Mouse (Mus musculus): Measurements from ENCODE around the gene Map2k5.

Map2k5 gene

DNA sequence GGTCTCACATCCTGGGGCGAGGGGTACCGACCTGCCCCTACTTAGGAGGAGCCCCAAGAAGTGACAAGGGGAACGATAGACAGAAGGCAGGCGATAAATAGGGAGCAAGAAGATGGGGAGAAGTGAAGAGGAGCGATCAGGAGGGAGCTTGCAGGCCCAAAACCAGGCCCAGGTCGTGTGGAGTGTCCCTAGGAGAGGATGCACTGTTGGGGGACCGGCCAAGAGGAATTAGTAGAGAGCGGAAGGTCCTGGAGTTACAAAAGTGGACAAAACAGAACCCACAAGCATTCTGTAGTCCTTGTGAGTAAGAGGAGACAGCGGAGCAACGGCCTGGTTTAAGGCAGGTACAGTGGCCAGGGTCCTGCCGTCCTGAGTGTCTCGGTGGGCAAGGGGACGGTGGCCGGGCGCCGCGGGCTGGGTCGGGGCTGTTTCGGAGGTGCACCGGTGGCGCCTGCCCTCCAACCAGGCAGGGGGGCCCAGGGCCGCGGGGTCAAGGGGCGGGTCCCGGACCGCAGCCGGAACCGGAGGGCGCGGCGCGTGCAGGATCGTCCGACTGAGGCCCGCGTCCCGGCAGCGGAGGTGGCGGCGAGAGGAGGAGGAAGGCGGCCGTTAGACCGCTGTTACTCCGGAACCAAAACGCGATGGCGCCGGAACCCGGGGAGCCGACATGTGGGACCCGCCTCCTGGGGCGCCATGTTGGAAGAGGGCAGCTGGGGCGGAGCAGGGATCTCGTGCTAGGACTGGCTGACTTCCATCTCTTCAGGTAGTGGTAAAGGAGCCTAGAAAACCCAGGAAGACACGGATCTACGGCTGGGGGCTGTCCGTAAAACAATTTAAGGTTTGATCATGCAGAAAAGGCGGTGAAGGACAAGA, at the start of gene Map2k5:
Map2k5 (minus strand) TSS at position 633 of the 873 bp plus-strand sequence.
- peak; percentile 82 for DNase-seq (ENCODE audit: low spot score)

DNA sequence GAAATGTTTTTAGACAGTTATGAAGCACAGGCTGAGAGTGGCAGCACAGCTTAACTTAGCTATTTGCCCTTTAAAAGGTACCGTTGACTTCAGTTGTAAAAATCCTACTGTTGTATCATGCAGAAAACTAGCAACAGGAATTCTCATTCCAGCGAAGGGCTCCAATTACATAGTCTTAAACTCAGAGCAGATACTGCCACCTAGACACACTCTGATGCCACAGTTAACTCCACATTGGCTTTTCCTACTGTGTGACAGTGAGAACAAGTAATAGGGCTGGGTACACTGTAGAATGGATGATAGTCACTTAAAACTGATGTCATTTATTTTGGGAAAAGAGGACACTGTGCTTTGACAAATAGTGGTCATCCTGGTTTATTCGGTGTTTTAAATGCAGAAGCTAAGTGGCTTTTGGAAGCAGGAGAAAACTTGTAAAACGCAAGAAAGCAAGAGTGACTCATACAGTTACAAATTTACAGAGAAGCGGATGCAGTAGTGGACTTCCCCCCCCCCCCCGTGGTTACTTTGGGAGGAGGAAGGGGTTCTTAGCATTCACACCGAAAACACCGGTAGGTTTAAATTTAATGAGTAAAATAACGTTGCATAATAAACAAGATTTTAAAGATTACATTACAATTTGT, 43.5 kb upstream of the Map2k5 start:
- no peak for DNase-seq (ENCODE audit: low spot score)

DNA sequence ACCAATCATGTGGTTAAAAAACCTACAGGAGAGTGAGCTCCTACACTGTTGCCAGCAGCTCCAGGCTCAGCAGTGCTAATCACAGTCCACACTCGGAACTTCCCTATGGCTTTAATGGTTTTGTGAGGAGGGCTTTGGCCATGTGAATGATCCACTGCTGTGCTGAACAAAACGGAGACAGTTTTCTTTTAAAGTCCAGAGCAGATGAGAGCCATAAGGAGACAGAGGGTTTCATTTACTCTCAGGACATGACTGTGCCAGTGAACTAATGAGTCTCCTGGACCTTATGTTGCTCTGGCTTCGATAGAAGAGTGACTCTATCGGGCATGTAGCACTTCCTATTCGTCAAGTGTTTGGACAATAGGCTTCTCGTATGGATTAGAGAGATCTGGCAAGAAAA, 42.7 kb upstream of the Map2k5 start:
- DNase-seq (ENCODE audit: low spot score) = no peak

DNA sequence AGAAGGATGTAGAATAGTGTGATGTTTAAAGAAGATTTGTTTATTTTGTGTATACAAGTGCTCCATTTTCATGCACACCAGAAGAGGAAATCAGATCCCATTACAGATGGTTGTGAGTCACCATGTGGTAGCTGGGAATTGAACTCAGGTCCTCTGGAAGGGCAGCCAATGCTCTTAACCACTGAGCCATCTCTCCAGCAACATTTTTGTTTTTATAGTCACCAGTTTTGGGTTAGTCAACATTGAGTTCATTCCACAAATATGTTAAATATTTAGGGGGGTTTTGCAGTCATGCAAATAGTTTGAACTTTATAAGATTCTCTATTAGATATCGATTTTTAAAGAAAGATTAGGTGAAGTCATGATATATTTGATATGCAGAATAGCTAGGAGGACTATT, 22.5 kb upstream of the Map2k5 start:
- DNase-seq (ENCODE audit: low spot score) = no peak

DNA sequence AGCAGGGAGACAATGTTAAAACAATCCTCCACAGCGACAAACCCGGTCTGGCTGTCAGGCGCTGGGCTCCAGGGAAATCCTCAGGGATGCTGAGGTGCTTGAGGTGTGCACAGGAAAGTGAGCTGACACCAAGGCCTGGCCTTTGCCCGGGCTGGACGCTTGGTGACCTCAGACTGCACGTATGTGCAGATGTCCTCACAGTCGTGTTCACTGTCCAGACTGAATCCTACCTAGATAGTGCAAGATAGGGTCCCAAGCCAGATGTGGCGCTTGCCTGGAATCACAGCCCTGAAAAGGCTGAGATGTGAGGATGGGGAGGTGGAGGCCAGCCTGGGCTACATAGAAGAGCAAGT, 21.7 kb upstream of the Map2k5 start:
- DNase-seq (ENCODE audit: low spot score) = no peak

DNA sequence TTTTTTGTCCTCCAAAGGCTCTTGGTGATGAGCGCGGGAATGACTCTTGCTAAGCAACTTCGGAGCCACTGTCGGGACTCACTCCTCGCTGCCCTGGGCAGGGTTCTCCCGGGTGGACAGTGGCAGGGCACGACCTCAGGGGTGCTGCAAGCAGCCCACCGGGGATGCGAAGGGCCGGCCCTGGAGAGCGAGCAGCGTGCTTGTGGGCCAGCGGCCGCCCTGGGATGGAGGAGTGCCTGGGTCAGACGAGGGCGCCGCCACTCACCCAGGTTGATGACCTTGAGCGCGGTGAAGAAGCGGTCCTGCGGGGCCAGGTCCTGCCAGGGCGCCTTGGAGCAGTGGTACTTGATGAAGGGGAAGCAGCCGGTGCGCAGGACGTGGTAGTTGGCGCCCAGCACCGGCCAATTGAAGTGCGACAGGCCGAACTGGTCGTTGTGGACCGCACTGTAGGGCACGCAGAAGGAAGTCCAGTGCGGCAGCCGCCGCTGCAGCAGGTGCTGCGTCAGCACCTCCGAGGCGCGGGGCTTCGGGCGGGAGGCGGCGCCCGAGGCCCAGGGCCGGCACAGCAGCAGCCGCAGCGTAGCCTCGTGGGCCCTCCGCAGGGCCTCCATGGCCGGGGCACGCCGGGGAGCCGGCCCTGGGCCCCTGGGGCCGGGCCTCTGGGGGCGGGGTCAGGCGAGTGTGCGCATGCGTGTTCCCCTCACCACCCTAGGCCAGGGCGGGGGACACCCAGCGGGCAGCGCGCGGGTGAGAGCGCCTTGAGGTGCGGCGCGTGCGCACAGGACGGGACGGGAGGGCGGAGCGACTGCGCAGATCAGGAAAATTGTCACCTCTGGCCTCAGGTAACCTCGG, 21.1 kb upstream of the Map2k5 start, which contains the start of gene 2300009A05Rik:
2300009A05Rik (minus strand) TSS at position 636 of the 852 bp plus-strand sequence.
- DNase-seq (ENCODE audit: low spot score) = peak; percentile 95

DNA sequence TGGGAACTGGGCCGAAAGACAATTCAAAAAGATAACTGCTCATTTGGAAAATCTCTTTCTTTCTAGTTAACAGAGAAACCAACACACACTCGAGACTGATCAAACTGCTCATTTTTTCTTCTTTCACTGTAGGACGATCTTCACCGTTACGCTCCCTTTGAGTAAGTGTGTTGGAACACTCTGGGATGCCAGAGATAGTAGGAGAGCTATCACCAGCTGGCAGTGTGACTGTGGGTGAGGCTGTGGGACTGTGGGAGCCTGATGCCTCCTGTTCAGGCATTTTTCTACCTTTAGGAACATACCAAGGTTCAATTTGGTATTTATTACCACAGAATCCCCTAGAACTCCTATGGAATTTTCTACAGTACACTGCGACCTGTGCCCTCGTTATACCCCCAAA, 17.9 kb upstream of the Map2k5 start:
- DNase-seq (ENCODE audit: low spot score) = no peak

DNA sequence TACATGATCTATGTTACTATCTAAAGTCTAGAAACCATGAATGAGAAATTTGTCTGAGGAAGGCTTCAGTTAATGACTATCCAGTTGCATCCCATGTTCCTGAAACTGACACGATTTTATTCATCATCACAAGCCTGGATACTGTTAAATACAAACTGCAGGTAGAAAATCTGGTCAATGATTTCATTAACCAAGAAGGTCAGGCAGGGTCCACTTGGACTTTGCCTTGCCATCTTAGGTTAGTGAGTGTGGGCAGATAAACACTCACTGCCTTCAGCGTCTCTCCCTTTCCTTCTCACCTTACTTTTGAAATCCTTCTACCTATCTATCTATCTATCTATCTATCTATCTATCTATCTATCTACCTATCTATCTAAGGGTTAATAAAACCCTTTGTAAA, 13.6 kb upstream of the Map2k5 start:
- no peak for DNase-seq (ENCODE audit: low spot score)

DNA sequence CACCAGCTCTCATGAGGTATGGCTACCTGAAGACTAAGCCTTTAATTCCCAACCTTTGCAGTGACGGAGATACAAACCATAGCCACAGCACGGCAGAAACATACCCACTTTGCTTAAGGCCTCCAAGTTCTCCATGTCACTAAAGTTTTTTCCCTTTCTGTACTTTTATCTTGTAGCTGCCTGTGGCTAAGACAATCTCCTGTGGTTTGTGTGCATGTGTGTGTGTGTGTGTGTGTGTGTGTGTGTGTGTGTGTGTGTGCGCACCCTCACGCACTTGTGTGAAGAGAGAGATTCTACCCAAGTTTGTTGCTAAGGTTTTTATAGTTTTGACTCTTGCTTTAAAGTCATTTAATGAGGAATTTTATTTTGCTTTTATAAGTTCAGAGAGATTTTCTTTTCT, 5.1 kb upstream of the Map2k5 start:
- no peak for DNase-seq (ENCODE audit: low spot score)

DNA sequence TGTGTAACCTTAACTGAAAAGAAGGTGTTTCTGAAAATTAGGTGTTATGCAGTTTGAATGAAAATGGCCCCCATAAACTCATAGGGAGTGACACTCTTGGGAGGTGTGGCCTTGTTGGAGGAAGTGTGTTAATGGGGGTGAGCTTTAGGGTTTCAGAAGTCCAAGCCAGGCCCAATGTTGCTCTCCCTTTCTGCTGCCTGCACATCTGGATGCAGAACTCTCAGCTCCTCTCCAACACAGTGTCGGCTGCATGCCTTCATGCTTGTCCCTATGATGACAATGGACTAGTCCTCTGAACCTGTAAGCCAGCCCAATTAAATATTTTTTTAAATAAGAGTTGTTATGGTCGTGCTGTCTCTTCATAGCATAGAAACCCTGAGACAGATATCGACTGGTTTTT, 2.6 kb upstream of the Map2k5 start:
- no peak for DNase-seq (ENCODE audit: low spot score)

DNA sequence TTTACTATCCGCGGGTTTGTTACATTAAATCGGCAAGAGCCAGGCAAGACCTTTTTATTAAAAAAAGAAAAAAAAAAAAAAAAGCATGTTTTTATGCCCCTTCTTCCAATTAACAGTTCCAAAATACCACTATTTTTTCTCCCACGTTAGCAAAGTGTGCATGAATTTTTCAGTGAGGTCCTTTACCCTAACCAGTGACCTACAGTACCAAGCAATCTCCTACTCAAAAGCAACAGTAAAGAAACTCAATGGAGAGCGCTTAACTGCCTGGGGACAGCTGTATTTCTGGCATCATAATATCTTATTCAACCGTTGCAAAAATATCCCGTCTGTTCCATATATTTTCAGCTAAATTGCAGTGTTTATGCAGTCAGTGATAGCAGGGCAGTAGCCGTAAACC, 472 bp upstream of the Map2k5 start:
- no peak for DNase-seq (ENCODE audit: low spot score)

DNA sequence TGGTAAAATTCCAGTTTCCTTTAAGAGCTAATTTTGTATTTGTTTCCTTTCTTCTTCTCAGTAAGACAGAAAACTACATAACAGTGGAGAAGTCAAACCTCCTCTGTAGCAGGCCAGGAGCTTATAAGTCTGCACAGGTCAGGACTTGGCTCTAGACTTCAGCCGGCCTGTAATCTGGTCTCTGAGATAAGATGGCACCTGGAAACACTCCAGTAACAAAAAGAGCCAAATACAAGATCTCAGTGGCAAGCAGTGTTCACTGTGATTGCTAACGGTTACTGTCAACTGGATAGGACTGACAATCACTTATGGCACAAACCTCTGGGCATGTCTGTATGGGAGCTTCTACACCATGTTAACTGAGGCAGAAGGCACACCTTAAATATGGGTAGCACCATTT, 4.4 kb downstream of the Map2k5 start:
- no peak for DNase-seq (ENCODE audit: low spot score)

DNA sequence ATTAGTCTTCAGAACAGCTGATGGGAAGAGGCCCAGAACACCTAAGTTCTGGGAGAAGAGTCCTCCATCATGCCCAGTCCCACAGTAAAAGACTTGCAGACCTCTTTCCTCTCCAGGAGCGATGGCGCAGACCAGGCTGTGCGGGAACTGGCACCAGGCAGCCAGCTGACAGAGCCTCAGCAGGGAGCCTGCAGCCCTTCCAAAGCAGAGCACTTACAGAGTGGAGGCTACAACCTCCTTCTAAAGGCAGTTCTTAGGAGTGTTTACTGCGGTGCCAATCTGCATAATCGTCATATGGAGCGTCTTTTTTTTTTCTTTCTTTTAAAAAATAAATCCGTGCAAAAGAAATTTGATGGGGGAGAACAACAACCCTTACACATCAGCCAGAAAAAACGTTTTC, 5.2 kb downstream of the Map2k5 start:
- no peak for DNase-seq (ENCODE audit: low spot score)

DNA sequence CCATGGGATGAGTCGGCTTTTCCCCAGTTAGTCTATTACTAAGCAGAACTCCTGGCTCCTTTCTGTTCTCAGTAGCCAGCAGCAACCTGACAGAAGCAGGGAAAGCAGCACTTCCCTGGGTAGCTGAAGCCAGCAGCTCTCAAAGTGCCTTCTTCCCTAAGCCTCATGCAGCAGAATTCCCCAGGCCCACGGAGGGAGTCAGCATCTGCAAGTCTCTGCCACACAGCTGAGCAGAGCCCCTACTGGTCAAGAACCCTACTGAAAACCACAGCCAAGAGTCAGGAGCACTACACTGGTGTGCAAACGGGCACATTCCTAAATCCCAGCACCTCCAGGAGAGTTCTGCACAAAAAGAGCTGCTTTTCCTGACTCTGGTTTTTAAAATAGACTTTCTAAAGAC, 17.3 kb downstream of the Map2k5 start:
- no peak for DNase-seq (ENCODE audit: low spot score)

DNA sequence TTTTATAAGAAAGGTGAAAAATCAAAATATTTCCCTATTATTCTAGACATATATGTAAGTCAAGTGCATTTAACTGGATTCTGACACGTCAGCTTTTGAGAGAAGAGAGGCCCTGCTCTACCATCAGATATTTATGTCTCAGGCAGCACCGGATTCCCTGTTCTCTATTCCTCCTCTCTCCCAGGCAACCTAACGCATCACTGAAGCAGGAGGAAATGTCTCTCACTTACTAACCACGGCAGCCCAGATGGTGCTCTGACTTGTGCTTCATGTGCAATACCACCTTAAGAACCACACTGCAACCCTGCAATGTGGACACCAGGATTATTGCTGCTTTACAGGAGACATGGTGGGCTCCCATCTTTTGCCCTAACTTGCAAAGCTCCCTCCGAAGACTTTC, 18.7 kb downstream of the Map2k5 start:
- no peak for DNase-seq (ENCODE audit: low spot score)

DNA sequence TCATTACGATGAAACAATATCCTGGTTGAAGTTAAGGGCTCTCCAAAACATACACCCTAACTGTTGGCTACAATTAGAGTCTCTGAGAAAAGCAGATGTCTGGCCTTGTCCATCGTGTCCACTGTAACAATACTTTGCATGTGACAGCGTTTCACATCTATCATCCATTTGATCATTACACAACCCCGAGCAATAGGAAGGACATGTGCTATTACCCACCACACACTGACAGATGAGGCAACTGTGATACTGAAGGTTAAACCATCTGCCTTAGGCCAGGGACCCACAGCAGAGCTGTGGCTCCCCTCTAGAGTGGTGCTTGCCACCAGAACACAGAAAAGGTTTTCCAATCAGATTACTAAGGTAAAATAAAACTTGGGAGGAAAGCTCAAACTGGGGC, 21.0 kb downstream of the Map2k5 start:
- DNase-seq (ENCODE audit: low spot score) = no peak

DNA sequence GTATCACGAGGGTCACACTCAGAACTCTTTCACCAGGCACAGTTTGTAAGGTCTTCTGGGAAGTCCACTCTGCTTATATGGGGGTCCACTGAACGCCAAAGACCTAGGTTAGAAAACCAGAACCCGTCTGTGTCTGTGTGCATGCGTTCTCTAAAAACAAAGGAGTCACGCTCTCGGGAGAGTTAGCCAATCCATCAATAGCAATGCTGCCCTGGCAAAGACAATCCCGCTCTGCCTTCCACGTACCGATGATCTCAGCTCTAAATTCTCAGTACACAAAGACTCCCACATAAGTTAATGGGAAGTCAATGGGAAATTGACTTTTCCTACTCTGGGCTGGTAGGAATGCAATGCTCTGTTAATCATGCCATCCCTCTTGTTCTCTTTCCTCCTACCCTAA, 21.4 kb downstream of the Map2k5 start:
- DNase-seq (ENCODE audit: low spot score) = no peak

DNA sequence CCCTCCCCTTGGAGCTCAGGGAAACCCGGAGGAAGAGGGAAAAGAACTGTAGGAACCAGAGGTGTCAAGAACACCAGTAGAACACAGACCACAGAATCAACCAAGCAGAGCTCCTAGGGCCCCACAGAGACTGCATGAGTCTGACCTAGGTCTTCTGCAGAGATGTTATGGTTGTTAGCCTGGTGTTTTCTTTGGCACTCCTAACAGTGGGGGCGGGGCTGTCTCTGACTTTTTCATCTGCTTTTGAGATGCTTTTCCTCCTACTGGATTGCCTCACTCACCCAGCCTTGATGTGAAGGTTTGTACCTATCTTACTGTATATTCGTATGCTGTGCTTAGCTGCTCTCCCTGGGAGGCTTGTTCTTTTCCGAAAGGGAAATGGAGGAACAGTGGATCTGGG, 23.5 kb downstream of the Map2k5 start:
- peak; percentile 5 for DNase-seq (ENCODE audit: low spot score)

DNA sequence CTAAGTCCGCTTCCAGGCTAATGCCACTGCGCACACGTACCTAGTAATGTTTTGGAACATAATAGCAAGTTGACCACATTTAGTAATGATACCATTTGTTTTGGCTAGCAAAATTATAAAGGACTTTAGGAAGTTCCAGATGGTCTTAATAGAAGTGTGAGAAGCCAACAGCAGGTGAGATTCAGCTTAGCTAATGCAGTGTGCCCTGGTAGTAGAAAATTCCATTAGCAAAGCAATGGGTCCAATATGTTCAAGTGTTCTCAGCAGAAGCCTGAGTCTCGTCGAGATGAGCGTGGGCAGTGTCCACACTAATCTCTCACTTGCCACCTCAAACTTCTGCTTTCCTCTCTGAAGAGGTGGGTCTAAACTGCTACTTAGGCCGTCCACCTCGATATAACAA, 27.7 kb downstream of the Map2k5 start:
- DNase-seq (ENCODE audit: low spot score) = no peak

DNA sequence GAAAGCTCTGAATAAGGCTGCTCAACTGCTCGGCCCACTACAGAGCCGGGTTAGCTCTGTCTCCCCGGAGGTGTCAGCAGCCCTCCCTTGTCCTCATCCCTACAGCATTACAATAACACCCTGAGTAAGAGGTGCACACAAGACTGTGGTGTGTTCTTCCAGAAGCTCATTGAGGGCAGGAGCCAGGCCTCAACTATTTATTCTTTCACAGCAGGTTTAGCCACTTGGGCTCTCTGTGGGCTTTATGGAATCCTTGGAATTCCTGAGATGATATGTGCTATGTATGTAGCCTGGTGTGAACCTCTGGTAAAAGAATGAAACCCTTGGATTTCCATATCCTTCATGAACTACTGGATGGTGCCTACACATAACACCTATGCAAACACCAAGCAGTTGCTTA, 28.5 kb downstream of the Map2k5 start:
- DNase-seq (ENCODE audit: low spot score) = no peak

DNA sequence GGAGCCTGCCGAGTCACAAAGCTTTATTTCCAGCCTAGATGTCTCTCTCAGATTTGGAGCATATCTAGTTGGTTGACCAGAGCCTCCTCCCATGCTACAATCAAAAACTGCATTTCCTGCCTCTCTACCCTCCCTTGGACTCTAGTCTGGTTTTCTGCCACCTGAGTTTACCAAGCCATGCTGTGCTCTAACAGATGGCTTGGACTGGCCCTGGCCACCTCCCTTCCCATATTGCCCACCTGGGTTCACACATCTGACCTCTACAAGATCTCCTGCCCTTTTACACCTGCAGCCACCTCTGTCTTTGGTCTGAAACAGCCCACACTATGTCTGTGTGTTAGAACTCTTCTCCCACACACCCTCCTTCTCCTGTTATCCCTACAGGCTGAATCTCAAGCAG, 29.6 kb downstream of the Map2k5 start:
- no peak for DNase-seq (ENCODE audit: low spot score)

DNA sequence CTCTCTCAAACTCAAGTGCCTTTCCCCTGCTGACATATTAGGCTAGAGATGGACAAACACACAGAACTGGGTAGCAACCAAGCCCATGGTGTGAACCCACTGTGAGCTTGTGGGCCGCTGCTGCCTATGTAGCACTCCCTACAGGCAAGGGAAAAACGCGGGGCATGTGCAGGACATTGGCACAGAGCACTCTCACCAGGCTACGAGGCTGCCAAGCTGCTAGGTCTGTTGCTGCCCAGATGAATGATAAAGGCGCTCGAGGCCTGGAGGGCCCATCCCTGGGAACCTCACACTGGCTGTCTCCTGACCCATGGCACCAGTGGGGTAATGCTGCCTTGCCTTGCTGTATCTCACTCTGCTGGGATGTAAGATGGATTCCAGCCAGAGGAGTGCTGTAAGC, 31.7 kb downstream of the Map2k5 start:
- no peak for DNase-seq (ENCODE audit: low spot score)

DNA sequence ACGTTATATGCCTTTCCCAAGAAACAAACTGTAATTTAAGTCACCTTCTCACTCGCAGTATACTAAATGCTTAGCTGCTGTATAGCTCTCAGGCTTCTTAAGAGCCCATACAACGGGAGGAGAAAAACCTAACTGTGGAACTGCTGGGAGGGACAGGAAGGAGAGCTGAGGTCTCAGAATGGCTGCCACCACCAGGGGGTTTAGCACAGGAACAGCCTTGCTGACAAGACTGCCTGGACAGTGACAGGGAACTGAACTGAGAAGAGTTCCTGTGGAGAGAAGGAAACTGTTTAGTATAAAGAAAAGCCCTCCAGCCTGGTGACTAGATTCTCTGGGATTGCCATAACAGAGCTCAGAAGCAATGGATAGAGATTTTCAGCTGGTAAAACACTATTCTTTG, 35.9 kb downstream of the Map2k5 start:
- no peak for DNase-seq (ENCODE audit: low spot score)

All from ovary, adult 18-20 months (tissue).